14 mouse cellular contexts compared by ENCODE assay signal in genomic region chr5:110471981-110472476, GRCm38 (mm10). TPM values are rescaled to one million over a fixed set of nuclear protein-coding genes. Genes with fewer than 3 reads are reported as not detected.
DNase-seq lines count a peak whose midpoint lies in the region; ATAC-seq and TF ChIP-seq lines count a peak whose summit lies in the region.
"Had no signal": no experiment of that assay in that cellular context is flagged by ENCODE, and none has a peak within 500 bp of the region (broad histone marks: within the 10 kb centered on the region; RNA-seq: fewer than 3 reads in every experiment).

No protein-coding gene starts in this region.

- peaks cover 66% of the 10 kb centered on the region for H3K27me3 ChIP-seq in forebrain, embryonic 10.5 days (ENCODE audit: poor library complexity, severe bottlenecking)
- no peaks in the 10 kb centered on the region for H3K27me3 ChIP-seq in forebrain, embryonic 14.5 days (replicated peaks; ENCODE audit: control insufficient read depth, insufficient read depth, low read length)
- no peaks in the 10 kb centered on the region for H3K27me3 ChIP-seq in midbrain, postnatal 0 days (ENCODE audit: insufficient read depth, low read length)
- H3K27me3 ChIP-seq in midbrain, embryonic 13.5 days = peaks cover 13% of the 10 kb centered on the region; the same call in 1 of the 2 replicates
- H3K27me3 ChIP-seq in kidney, embryonic 14.5 days (ENCODE audit: control insufficient read depth, insufficient read depth, low read length) = no peaks in the 10 kb centered on the region

- H3K27ac ChIP-seq in forebrain, embryonic 10.5 days = peak overlapping the region; percentile 56
- no peak overlapping the region for H3K27ac ChIP-seq in forebrain, embryonic 14.5 days (ENCODE audit: low read depth, low read length)
- H3K27ac ChIP-seq in midbrain, postnatal 0 days (ENCODE audit: low read depth, low read length) = no peak overlapping the region
- H3K27ac ChIP-seq in midbrain, embryonic 13.5 days = no peak overlapping the region
- no peak overlapping the region for H3K27ac ChIP-seq in kidney, embryonic 14.5 days (ENCODE audit: low read depth, low read length)
- H3K27ac ChIP-seq: forebrain, embryonic 12.5 days; liver, embryonic 12.5 days; stomach, postnatal 0 days had no signal

- H3K4me1 ChIP-seq in forebrain, embryonic 10.5 days = peaks cover 48% of the 10 kb centered on the region
- H3K4me1 ChIP-seq in forebrain, embryonic 14.5 days (ENCODE audit: control insufficient read depth, insufficient read depth, low read length) = 0 out of 2 replicates have a peak, but pooled peaks cover under 1% of the 10 kb centered on the region
- peaks cover 3% of the 10 kb centered on the region; the same call in 1 of the 2 replicates for H3K4me1 ChIP-seq in midbrain, postnatal 0 days (ENCODE audit: insufficient read depth, low read length)
- peaks cover 14% of the 10 kb centered on the region for H3K4me1 ChIP-seq in midbrain, embryonic 13.5 days (replicated peaks)
- no peaks in the 10 kb centered on the region for H3K4me1 ChIP-seq in kidney, embryonic 14.5 days (ENCODE audit: control insufficient read depth, insufficient read depth, low read length)
- H3K4me1 ChIP-seq: liver, embryonic 12.5 days had no signal

- TF ChIP-seq CTCF in midbrain, postnatal 0 days (IDR thresholded peaks at IDR 0.05) = no peak

- no peak overlapping the region for H3K9ac ChIP-seq in forebrain, embryonic 14.5 days (ENCODE audit: low read length)
- no peak overlapping the region for H3K9ac ChIP-seq in midbrain, postnatal 0 days (replicated peaks; ENCODE audit: low read length, poor library complexity, severe bottlenecking)
- H3K9ac ChIP-seq in midbrain, embryonic 13.5 days (replicated peaks) = no peak overlapping the region
- no peak overlapping the region for H3K9ac ChIP-seq in kidney, embryonic 14.5 days (ENCODE audit: low read depth, low read length)
- H3K9ac ChIP-seq: forebrain, embryonic 12.5 days; liver, embryonic 12.5 days had no signal

- 28% methylated on average over 5 of the region's 5 CpGs for WGBS in forebrain, embryonic 10.5 days
- 37% methylated on average over 5 of the region's 5 CpGs for WGBS in forebrain, embryonic 14.5 days
- WGBS in midbrain, postnatal 0 days = 28% methylated on average over 5 of the region's 5 CpGs
- 19% methylated on average over 5 of the region's 5 CpGs for WGBS in midbrain, embryonic 13.5 days
- 18% methylated on average over 5 of the region's 5 CpGs for WGBS in kidney, embryonic 14.5 days

- H3K4me3 ChIP-seq in forebrain, embryonic 10.5 days = no peak overlapping the region
- no peak overlapping the region for H3K4me3 ChIP-seq in forebrain, embryonic 14.5 days (ENCODE audit: low read depth, low read length)
- H3K4me3 ChIP-seq in midbrain, postnatal 0 days (ENCODE audit: low read depth, low read length) = no peak overlapping the region
- H3K4me3 ChIP-seq in midbrain, embryonic 13.5 days (replicated peaks) = no peak overlapping the region
- H3K4me3 ChIP-seq in kidney, embryonic 14.5 days (ENCODE audit: low read length) = no peak overlapping the region
- H3K4me3 ChIP-seq: forebrain, embryonic 12.5 days; liver, embryonic 12.5 days had no signal

- ATAC-seq in forebrain, embryonic 14.5 days = no peak
- ATAC-seq in midbrain, postnatal 0 days (ENCODE audit: low FRiP score) = no peak
- no peak for ATAC-seq in midbrain, embryonic 13.5 days
- 0 out of 2 replicates have a peak, but pooled peaks have one; percentile 26 for ATAC-seq in kidney, embryonic 14.5 days (ENCODE audit: low FRiP score, low TSS enrichment)
- ATAC-seq: liver, embryonic 12.5 days had no signal

- H3K9me3 ChIP-seq in forebrain, embryonic 10.5 days = no peaks in the 10 kb centered on the region
- no peaks in the 10 kb centered on the region for H3K9me3 ChIP-seq in forebrain, embryonic 14.5 days (replicated peaks; ENCODE audit: control insufficient read depth, low read length)
- no peaks in the 10 kb centered on the region for H3K9me3 ChIP-seq in midbrain, postnatal 0 days (ENCODE audit: low read length)
- no peaks in the 10 kb centered on the region for H3K9me3 ChIP-seq in midbrain, embryonic 13.5 days
- no peaks in the 10 kb centered on the region for H3K9me3 ChIP-seq in kidney, embryonic 14.5 days (ENCODE audit: control insufficient read depth, low read length)
- H3K9me3 ChIP-seq: forebrain, embryonic 12.5 days; liver, embryonic 12.5 days had no signal

- no peaks in the 10 kb centered on the region for H3K36me3 ChIP-seq in forebrain, embryonic 10.5 days (replicated peaks)
- no peaks in the 10 kb centered on the region for H3K36me3 ChIP-seq in forebrain, embryonic 14.5 days (ENCODE audit: control insufficient read depth, insufficient read depth, low read length)
- no peaks in the 10 kb centered on the region for H3K36me3 ChIP-seq in midbrain, postnatal 0 days (ENCODE audit: insufficient read depth, low read length)
- no peaks in the 10 kb centered on the region for H3K36me3 ChIP-seq in midbrain, embryonic 13.5 days
- H3K36me3 ChIP-seq in kidney, embryonic 14.5 days (ENCODE audit: control insufficient read depth, insufficient read depth, low read length) = no peaks in the 10 kb centered on the region
- H3K36me3 ChIP-seq: forebrain, embryonic 12.5 days; liver, embryonic 12.5 days had no signal

- no peak for DNase-seq in forebrain, embryonic 10.5 days (ENCODE audit: extremely low spot score, low spot score)
- no peak for DNase-seq in forebrain, embryonic 14.5 days (ENCODE audit: low spot score)
- DNase-seq in midbrain, postnatal 0 days (ENCODE audit: low spot score) = peak; percentile 46
- no peak for DNase-seq in right cerebral cortex, postnatal 14 days
- no peak for DNase-seq in urinary bladder, adult 2 months (ENCODE audit: low spot score)
- no peak for DNase-seq in cerebellum, adult 11-12 months
- DNase-seq: adrenal gland, postnatal 25 days; heart, postnatal 36 days; lung, postnatal 10 days had no signal

- H3K4me2 ChIP-seq in forebrain, embryonic 14.5 days (ENCODE audit: low read length) = no peak overlapping the region
- H3K4me2 ChIP-seq in midbrain, postnatal 0 days (ENCODE audit: low read depth, low read length, poor library complexity, severe bottlenecking) = no peak overlapping the region
- H3K4me2 ChIP-seq in midbrain, embryonic 13.5 days (replicated peaks) = no peak overlapping the region
- no peak overlapping the region for H3K4me2 ChIP-seq in kidney, embryonic 14.5 days (replicated peaks; ENCODE audit: low read depth, low read length)
- H3K4me2 ChIP-seq: forebrain, embryonic 12.5 days; liver, embryonic 12.5 days had no signal

RNA-seq across cellular contexts. Expression of gene Fbrsl1, which starts 23.7 kb away (rescaled TPM):
- 19.6 and 20.5 TPM in 2 replicates for polyA plus RNA-seq in forebrain, embryonic 10.5 days (2016; fragmentation: Nextera tagmentation; extraction: Ambion mirVana)
- 15.0 and 19.8 TPM in 2 replicates for polyA plus RNA-seq in forebrain, embryonic 14.5 days (2014; fragmentation: Nextera tagmentation; extraction: Ambion mirVana)
- total RNA-seq in midbrain, postnatal 0 days (2014; rRNA removed) = 32.8 and 36.2 TPM in 2 replicates
- polyA plus RNA-seq in midbrain, postnatal 0 days (2015; fragmentation: Nextera tagmentation; extraction: Ambion mirVana) = 14.7 and 20.3 TPM in 2 replicates
- polyA plus RNA-seq in midbrain, embryonic 13.5 days (2015; fragmentation: Nextera tagmentation; extraction: Ambion mirVana) = 16.1 and 20.6 TPM in 2 replicates
- polyA plus RNA-seq in kidney, embryonic 14.5 days (2014; fragmentation: Nextera tagmentation; extraction: Ambion mirVana) = 15.7 and 16.7 TPM in 2 replicates
- polyA plus RNA-seq in urinary bladder, adult 2 months (2012; rRNA removed) = 22.1 and 36.4 TPM in 2 replicates
